Comparison of ENCODE assay signal across 16 mouse cellular contexts in genomic region chr3:85993744-85994143, GRCm38 (mm10). TPM values are rescaled to one million over a fixed set of nuclear protein-coding genes. Genes with fewer than 3 reads are reported as not detected.
A peak's percentile ranks its signal among the peaks of the same experiment; 100 is the strongest.
DNase-seq lines count a peak whose midpoint lies in the region; ATAC-seq lines count a peak whose summit lies in the region.
"Had no signal": no experiment of that assay in that cellular context is flagged by ENCODE, and none has a peak within 500 bp of the region (broad histone marks: within the 10 kb centered on the region; RNA-seq: fewer than 3 reads in every experiment).

No protein-coding gene starts in this region.

- no peaks in the 10 kb centered on the region for H3K9me3 ChIP-seq in kidney, embryonic 16.5 days (ENCODE audit: low read length)
- H3K9me3 ChIP-seq in embryonic facial prominence, embryonic 10.5 days: no peaks in the 10 kb centered on the region
- no peaks in the 10 kb centered on the region for H3K9me3 ChIP-seq in forebrain, embryonic 12.5 days

- ATAC-seq in kidney, embryonic 16.5 days (ENCODE audit: low FRiP score, low TSS enrichment): 0 out of 2 replicates have a peak, but pooled peaks have one; percentile 23
- no peak for ATAC-seq in forebrain, embryonic 12.5 days (ENCODE audit: low FRiP score)

- no peaks in the 10 kb centered on the region for H3K27me3 ChIP-seq in kidney, embryonic 16.5 days (ENCODE audit: insufficient read depth, low read length)
- H3K27me3 ChIP-seq in embryonic facial prominence, embryonic 10.5 days (replicated peaks; ENCODE audit: low read depth, poor library complexity, severe bottlenecking): no peaks in the 10 kb centered on the region
- H3K27me3 ChIP-seq in forebrain, embryonic 12.5 days: no peaks in the 10 kb centered on the region

- WGBS in kidney, embryonic 16.5 days: 62% methylated on average over 11 of the region's 11 CpGs
- WGBS in embryonic facial prominence, embryonic 10.5 days: 74% methylated on average over 11 of the region's 11 CpGs
- 79% methylated on average over 11 of the region's 11 CpGs for WGBS in forebrain, embryonic 12.5 days

- no peaks in the 10 kb centered on the region for H3K4me1 ChIP-seq in kidney, embryonic 16.5 days (ENCODE audit: insufficient read depth, low read length)
- H3K4me1 ChIP-seq in embryonic facial prominence, embryonic 10.5 days: peaks cover 6% of the 10 kb centered on the region; the same call in 1 of the 2 replicates
- H3K4me1 ChIP-seq in forebrain, embryonic 12.5 days: peaks cover 9% of the 10 kb centered on the region; the same call in 1 of the 2 replicates

- DNase-seq in kidney, adult 9 months: no peak
- peak; percentile 62 to 76 for DNase-seq in heart, adult 18-20 months
- peak; percentile 28 for DNase-seq in heart, postnatal 25 days (ENCODE audit: low spot score)
- DNase-seq in retina, embryonic 14.5 days (ENCODE audit: low spot score): peak; percentile 14
- no peak for DNase-seq in embryonic facial prominence, embryonic 10.5 days (ENCODE audit: low spot score)
- no peak for DNase-seq in left cerebral cortex, adult 11 months (ENCODE audit: low spot score)
- DNase-seq: adrenal gland, adult 8-10 months; cerebellum, adult 11-12 months; thymus, adult 18-20 months had no signal

- H3K27ac ChIP-seq in kidney, embryonic 16.5 days (ENCODE audit: low read length): no peak overlapping the region
- no peak overlapping the region for H3K27ac ChIP-seq in embryonic facial prominence, embryonic 10.5 days (replicated peaks)
- H3K27ac ChIP-seq in forebrain, embryonic 12.5 days: no peak overlapping the region

- no peak overlapping the region for H3K4me3 ChIP-seq in kidney, embryonic 16.5 days (ENCODE audit: low read length)
- no peak overlapping the region for H3K4me3 ChIP-seq in embryonic facial prominence, embryonic 10.5 days
- no peak overlapping the region for H3K4me3 ChIP-seq in forebrain, embryonic 12.5 days (replicated peaks)

- intact Hi-C loops in heart, postnatal 25 days (cut with DNase I): no loop called here

- H3K4me2 ChIP-seq in kidney, embryonic 16.5 days (replicated peaks; ENCODE audit: low read depth, low read length): no peak overlapping the region
- no peak overlapping the region for H3K4me2 ChIP-seq in forebrain, embryonic 12.5 days

- no peak overlapping the region for H3K9ac ChIP-seq in kidney, embryonic 16.5 days (replicated peaks; ENCODE audit: low read length)
- no peak overlapping the region for H3K9ac ChIP-seq in forebrain, embryonic 12.5 days

- H3K36me3 ChIP-seq in kidney, embryonic 16.5 days (ENCODE audit: insufficient read depth, low read length): no peaks in the 10 kb centered on the region
- H3K36me3 ChIP-seq in embryonic facial prominence, embryonic 10.5 days (replicated peaks): 0 out of 2 replicates have a peak, but pooled peaks cover under 1% of the 10 kb centered on the region
- no peaks in the 10 kb centered on the region for H3K36me3 ChIP-seq in forebrain, embryonic 12.5 days (replicated peaks)

RNA-seq across cellular contexts. Expression of gene Prss48, which starts 8.5 kb away (rescaled TPM):
- polyA plus RNA-seq in kidney, embryonic 16.5 days (2015; fragmentation: Nextera tagmentation; extraction: Ambion mirVana): 0.19 and 0.27 TPM in 2 replicates
- total RNA-seq in heart, adult 18-20 months (2021): not detected
- not detected for total RNA-seq in heart, postnatal 25 days (2021)
- polyA plus RNA-seq in embryonic facial prominence, embryonic 10.5 days (2016; fragmentation: Nextera tagmentation; extraction: Ambion mirVana): 0.16 TPM in 1 of 2 replicates, not detected in the other
- not detected in 2 replicates for polyA plus RNA-seq in forebrain, embryonic 12.5 days (2016; fragmentation: Nextera tagmentation; extraction: Ambion mirVana)
- total RNA-seq: adrenal gland, adult 8-10 months; layer of hippocampus, postnatal 10 days; midbrain, postnatal 0 days; neutrophil, adult 5-6 weeks had no signal
- polyA plus RNA-seq: embryonic facial prominence, embryonic 11.5 days; liver, embryonic 16.5 days; midbrain, postnatal 0 days had no signal

RNA-seq across cellular contexts. Expression of gene Sh3d19, which starts 22.8 kb away (rescaled TPM):
- polyA plus RNA-seq in kidney, embryonic 16.5 days (2015; fragmentation: Nextera tagmentation; extraction: Ambion mirVana): 27.4 and 28.5 TPM in 2 replicates
- total RNA-seq in heart, adult 18-20 months (2021): 10 to 100 TPM; 15.4 to 18.2 TPM
- total RNA-seq in heart, postnatal 25 days (2021): 10 to 100 TPM; 25.4 to 29.6 TPM
- 14.9 and 15.5 TPM in 2 replicates for polyA plus RNA-seq in embryonic facial prominence, embryonic 10.5 days (2016; fragmentation: Nextera tagmentation; extraction: Ambion mirVana)
- 8.7 and 9.1 TPM in 2 replicates for polyA plus RNA-seq in forebrain, embryonic 12.5 days (2016; fragmentation: Nextera tagmentation; extraction: Ambion mirVana)

Comparison
In these comparisons a context has a peak if more than half of its experiments do, and no peak if none do; other contexts are left out.
1. DNase-seq: peak in heart, adult 18-20 months (2 of 2), heart, postnatal 25 days (single experiment) and retina, embryonic 14.5 days (single experiment); none in kidney, adult 9 months (single experiment), embryonic facial prominence, embryonic 10.5 days (single experiment) and left cerebral cortex, adult 11 months (single experiment).